Mouse (Mus musculus): ENCODE data around the gene Ncaph2. TPM values are rescaled to one million over a fixed set of nuclear protein-coding genes. Genes with fewer than 3 reads are reported as not detected.

Ncaph2 gene
- total RNA-seq, 2 experiments from 2014 or later = 101 to 103 TPM

- DNase-seq (ENCODE audit: low spot score in 2 of 2) = no peak
Observed at GRCm38 (mm10) chr15:89340136-89340535, 15.4 kb upstream of the Ncaph2 start.

DNA sequence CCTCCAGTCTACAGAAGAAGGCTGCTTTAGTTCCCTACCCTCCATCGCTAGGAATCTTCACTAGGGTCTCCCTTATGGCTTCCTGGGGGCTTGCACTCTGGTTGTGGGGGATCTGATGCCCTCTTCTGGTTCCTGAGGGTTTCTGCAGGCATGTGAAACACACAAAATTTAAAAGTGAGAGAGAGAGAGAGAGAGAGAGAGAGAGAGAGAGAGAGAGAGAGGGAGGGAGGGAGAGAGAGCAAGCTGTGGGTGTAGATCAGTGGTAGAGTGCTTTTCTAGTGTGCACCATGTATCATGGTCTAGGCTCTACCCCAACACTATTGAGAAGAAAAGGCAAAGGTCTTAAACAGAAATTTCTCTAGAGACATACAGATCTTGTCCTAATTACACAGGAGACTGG is 13.8 kb upstream of the Ncaph2 start:
- no peak for DNase-seq (ENCODE audit: low spot score in 2 of 2)

- no peak for DNase-seq (ENCODE audit: low spot score in 2 of 2)
Observed at GRCm38 (mm10) chr15:89343325-89343724, 12.2 kb upstream of the Ncaph2 start.

DNA sequence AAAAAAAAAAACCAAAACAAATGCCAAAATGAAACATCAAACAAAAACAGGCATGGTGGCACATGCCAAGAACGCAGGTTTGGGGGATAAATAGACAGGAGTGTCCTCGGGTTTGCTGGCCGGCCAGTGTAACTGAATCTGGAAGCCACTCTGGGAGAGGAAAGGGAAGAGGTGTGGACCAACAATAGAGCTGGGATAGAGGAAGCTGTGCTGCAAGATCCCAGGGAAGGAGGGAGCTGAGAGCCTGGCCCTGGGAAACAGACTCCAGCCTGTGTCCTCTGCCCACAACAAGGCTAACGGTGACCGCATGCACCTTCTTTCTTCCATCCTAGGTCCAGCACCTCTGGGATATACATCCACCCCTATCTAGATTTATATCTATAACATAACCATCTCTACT is 5.1 kb upstream of the Ncaph2 start:
- DNase-seq (ENCODE audit: low spot score in 2 of 2) = no peak

DNA sequence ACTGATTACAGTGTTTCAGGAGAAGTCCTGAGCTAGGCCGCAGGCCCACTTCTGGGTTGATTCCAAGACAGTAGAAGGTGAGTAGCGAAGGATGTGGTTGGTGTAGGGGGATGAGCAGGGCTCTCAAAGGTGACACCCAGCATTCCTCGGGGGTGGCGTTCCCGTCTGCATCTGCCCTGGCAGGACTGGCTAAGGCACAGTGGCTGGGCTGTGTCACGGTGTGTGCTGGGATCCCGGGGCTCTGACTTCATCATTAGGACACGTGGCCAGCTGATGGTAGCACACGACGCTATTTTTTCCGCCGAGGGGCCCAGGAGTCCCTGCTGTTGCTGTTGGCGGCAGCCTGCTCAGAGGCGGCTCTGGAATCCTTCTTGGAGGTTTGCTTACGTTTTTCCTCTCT is 4.2 kb upstream of the Ncaph2 start:
- no peak for DNase-seq (ENCODE audit: low spot score in 2 of 2)

GRCm38 (mm10) chr15:89352054-89352453 is 3.5 kb upstream of the Ncaph2 start:
- DNase-seq (ENCODE audit: low spot score in 2 of 2) = no peak

- DNase-seq (ENCODE audit: low spot score in 2 of 2) = no peak
Observed at GRCm38 (mm10) chr15:89352795-89353194, 2.7 kb upstream of the Ncaph2 start.

DNA sequence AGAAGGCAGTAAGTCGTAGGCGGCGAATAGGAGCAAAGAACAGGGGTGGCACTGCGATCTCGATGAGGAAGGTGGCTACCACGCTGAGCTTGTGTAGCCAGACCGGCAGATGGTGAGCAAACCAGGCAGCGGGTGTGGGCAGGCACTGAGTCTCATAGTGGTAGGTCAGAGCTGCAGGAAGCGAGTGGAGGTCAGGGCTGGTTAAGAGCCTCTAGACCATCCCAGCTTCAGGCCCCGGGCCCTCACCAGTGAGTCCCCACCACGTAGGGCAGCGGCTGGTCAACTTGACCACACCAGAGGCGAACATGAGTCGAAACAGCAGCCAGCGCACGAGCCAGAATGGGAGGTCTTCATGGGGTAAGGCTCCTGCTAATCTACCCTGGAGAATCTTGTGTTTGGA is 1.7 kb upstream of the Ncaph2 start:
- no peak for DNase-seq (ENCODE audit: low spot score in 2 of 2)

DNA sequence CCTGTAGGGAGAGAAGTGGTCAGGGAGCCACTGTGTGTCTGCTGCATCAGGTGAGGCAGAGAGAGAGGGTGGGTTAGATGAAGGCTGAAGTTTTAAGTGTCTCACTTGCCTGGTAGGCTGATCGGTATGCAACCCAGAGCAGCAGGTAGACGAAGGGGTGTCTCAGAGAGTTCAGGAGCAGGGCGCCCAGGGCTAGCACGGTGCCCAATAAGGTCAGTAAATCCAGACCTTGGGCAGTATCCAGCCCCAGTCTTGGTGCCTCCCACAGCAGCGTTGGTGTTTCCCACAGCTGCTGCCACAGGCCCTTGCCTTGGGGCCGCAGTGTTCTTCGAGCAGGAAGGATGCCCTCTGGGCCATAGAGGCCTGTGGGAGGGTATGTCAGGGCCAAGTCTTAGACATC is 1.1 kb upstream of the Ncaph2 start:
- no peak for DNase-seq (ENCODE audit: low spot score in 2 of 2)

DNA sequence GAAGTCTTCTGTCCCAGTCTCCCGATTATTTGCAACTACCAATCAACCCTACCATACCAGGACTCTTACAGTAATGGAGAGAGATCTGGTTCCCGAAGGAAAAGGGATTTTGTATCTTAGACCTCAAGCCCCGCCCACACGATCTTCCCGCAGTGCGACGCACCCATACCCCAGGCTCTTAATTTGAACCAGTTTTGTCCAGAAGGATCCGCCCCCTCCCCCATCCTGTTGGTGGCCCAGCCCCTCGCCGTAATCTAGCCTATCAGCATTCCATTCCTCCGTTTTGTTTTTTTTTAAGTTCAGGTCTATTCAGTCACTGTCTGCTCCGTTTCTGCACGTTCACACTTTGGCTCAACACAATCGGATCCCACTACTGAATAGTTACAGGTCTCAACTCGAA is 853 bp downstream of the Ncaph2 start:
- peak in 1 of 2 experiments; percentile 65 for DNase-seq (ENCODE audit: low spot score in 2 of 2)

DNA sequence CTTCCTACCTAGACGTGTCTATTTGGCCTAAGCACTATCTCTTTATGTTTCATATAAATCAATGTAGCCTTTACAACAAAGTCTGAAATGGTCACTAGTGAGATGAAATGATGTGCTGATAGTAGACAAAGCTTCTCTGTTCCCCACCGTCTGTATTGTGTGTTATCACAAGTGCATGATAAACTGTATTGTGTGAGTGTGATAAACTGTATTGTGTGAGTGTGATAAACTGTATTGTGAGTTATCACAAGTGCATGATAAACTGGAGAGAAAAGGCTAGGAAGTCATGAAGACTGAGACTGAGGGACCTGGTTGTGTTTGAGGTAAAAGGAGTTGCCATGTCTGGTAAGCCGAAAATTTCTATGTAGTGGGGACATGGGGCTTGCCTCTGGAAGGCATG is 3.3 kb downstream of the Ncaph2 start:
- DNase-seq (ENCODE audit: low spot score in 2 of 2) = no peak

DNA sequence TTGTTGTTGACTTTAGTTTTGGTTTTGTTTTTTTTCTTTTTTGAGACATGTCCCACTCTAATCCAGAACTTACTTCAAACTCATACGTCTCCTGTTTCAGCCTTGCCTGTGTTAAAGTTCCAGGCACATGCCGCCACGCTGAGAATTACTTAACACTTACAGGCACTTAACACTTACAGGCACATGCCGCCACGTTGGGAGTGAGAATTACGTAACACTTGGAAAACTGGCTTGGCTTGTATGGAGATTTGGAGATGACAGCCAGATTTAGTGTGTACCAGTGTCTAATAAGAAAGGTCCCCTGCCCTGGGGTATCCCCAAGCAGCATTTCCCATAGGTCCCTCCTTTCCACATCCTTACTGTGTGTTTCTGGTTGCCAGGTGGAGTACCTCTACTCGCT is 7.5 kb downstream of the Ncaph2 start:
- DNase-seq (ENCODE audit: low spot score in 2 of 2) = no peak

GRCm38 (mm10) chr15:89365141-89365551 is 9.6 kb downstream of the Ncaph2 start:
- no peak for DNase-seq (ENCODE audit: low spot score in 2 of 2)

- DNase-seq (ENCODE audit: low spot score in 2 of 2) = no peak
Observed at GRCm38 (mm10) chr15:89372068-89372467, 16.5 kb downstream of the Ncaph2 start.

DNA sequence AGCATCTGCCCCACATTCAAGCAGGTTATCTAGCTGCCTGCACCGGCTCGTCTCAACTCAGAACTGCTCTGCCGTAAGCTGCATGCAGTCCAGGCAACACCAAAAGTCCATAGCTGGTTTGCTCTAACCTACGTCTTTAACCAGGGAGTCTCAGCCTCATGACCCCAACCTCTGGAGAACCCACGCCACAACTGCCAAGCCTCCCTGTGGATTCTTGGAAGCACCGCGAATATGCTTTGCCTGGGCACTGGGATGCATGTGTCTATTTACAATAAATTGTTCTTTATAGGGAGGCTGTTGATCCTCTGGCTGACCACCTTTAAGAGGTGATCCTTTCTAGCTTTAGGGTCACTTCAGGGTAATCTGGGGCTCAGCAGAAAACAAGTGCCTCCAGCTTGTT is 17.0 kb downstream of the Ncaph2 start:
- no peak for DNase-seq (ENCODE audit: low spot score in 2 of 2)

DNA sequence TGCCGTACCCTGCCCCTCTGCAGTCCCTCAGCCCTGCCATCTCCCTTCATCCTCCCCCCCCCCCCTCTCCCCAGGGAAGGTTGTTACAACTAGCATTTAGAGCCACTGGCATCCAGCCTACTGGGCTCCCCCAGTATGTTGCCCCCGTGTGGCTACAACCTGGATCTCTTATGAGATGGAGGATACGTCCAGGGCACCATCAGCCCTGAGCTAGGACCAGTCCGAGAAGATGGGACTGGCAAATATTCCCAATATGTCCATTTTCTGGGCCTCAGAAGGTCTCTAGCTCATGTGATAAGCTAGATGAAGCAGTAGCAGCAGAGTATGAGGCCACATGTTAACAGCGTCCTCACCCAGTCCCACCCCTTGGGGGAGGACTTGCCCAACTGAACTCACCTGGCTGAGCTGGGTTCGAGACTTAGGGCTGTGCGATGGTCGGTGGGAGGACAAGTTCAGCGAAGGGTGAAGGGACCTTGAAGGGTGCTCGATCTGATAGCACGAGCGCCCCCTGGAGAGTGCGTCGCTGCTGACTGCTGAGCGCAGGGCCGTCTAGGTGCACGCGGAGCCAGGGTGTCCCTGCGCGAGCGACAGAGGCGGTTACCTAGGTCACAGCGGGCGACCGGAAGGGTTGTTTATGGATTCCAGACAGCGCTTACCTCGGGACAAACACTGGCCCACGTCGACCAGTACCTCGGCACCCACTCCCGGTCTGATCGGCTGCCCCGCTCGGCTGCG is 17.7 kb downstream of the Ncaph2 start:
- DNase-seq (ENCODE audit: low spot score in 2 of 2) = peak; percentile 74 to 89

GRCm38 (mm10) chr15:89373762-89374248 is 18.3 kb downstream of the Ncaph2 start, which contains the start of gene Sco2:
Gene Sco2, minus strand, starts transcription at chr15:89373846.
- DNase-seq (ENCODE audit: low spot score in 2 of 2) = peak; percentile 86 to 95

GRCm38 (mm10) chr15:89374340-89374739 is 18.8 kb downstream of the Ncaph2 start:
- DNase-seq (ENCODE audit: low spot score in 2 of 2) = no peak

DNA sequence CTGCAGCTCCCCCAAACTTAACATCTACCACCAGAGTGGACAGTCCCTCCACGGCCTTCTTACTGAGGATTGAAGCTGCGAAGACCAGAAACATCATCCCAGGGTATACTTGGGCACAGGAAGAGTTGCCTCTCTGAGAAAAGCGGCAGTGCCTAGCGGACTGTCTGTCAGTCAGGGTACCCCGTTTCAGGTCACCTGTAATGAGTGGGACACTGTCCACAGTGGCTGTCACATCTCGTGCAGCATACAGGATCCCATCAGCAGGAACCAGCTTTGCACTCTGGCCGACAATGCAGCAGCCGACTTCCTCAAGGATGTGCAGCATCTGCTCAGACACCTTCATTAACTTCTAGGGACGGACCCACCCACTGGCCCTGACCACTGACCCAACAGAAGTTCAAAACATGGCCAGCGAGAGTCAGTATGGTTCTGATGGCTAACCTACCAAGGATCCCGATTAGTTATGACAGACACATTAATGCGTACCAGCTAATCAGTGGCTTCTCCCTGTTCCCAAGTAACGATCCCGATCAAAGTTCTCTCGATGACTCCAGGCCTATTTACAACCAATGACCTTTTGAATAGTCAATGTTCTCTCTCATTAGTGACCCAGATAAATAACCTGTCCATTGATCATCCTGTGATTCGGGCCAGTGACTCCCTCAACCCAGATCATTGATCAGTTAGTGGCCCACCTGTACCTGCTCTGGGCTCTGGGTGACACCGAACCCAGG is 19.4 kb downstream of the Ncaph2 start:
- no peak for DNase-seq (ENCODE audit: low spot score in 2 of 2)

- DNase-seq (ENCODE audit: low spot score in 2 of 2) = no peak
Observed at GRCm38 (mm10) chr15:89376040-89376439, 20.5 kb downstream of the Ncaph2 start.

DNA sequence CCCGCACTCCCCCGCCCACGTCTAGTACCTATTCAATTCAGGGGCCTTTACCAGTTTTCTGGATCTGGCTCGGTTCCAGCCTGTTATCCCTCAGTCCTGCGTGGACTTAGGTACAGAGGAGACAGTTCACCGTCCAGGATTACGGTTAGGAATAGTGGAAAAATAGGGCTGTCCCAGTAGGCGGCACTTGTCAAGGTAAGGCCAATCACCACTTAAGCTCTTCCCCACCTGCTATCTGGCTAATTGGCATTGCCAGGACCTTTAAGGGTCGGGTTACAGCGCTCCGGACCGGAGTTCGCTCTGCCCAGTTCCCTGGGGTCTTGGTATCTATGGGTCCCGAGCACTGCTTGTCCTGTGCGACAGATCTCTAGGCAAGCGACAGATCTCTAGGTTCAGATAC is 21.4 kb downstream of the Ncaph2 start, which contains the start of gene Tymp:
TSS of gene Tymp (minus strand) at position 83 of the 400 bp plus-strand sequence.
- no peak for DNase-seq (ENCODE audit: low spot score in 2 of 2)

DNA sequence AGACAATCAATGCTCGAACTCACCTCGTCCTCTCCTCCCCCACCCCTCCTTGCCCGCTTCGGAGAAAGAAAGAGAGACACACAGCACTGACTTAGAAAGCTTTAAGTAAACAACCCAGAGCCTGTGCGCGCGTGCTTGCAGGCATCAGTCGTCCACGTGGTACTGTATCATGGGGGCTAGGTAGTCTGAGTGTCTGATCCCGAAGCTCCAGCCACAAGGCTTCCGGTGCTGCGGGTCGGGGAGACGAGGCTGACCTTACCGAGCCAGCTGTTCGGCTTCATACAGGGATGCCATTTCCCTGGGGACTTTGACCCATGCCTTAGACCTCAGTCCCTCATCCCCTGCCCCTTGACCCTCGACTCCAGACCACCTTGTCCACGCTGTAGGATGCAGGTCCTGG is 21.8 kb downstream of the Ncaph2 start:
- DNase-seq (ENCODE audit: low spot score in 2 of 2) = no peak

Data from layer of hippocampus, adult 18-20 months (tissue).